ENCODE assay signal across 33 mouse cellular contexts in genomic region chr8:120333681-120334080, GRCm38 (mm10).
DNase-seq lines count a peak whose midpoint lies in the region; ATAC-seq lines count a peak whose summit lies in the region.
"Had no signal": no experiment of that assay in that cellular context is flagged by ENCODE, and none has a peak within 500 bp of the region (broad histone marks: within the 10 kb centered on the region; RNA-seq: fewer than 3 reads in every experiment).

No protein-coding gene starts in this region.

- peaks cover 33% of the 10 kb centered on the region; the same call in 1 of the 2 replicates for H3K27me3 ChIP-seq in forebrain, embryonic 12.5 days
- peaks cover 2% of the 10 kb centered on the region for H3K27me3 ChIP-seq in forebrain, embryonic 11.5 days (ENCODE audit: control insufficient read depth, insufficient read depth, low read length)
- no peaks in the 10 kb centered on the region for H3K27me3 ChIP-seq in megakaryocyte, embryonic 14.5 days (replicated peaks)
- H3K27me3 ChIP-seq: embryonic facial prominence, embryonic 15.5 days; limb, embryonic 15.5 days; neural tube, embryonic 12.5 days; Patski had no signal

- 85% methylated on average over 4 of the region's 4 CpGs for WGBS in forebrain, embryonic 12.5 days
- WGBS in forebrain, embryonic 11.5 days: 85% methylated on average over 4 of the region's 4 CpGs

- ATAC-seq in forebrain, embryonic 12.5 days (ENCODE audit: low FRiP score): no peak
- ATAC-seq in forebrain, embryonic 11.5 days (replicated peaks; ENCODE audit: low FRiP score): no peak
- ATAC-seq in megakaryocyte, adult 5-6 weeks (ENCODE audit: poor library complexity, severe bottlenecking): no peak
- ATAC-seq in inflammation-experienced regulatory T-cells, adult 6 months: no peak
- ATAC-seq: forebrain, embryonic 16.5 days; hindbrain, embryonic 16.5 days; intestine, embryonic 16.5 days; lung, postnatal 0 days; Patski had no signal

- no peak for DNase-seq in forebrain, embryonic 11.5 days (ENCODE audit: low spot score)
- DNase-seq in R1 (ENCODE audit: low read depth, low spot score): peak; percentile 59
- no peak for DNase-seq in adrenal gland, postnatal 10 days
- DNase-seq: adrenal gland, adult 2 months; cerebellum, adult 2 months; cerebellum, postnatal 25 days; gastrocnemius, adult 2 months; heart, adult 2 months; heart, postnatal 14 days; kidney, adult 8-10 months; kidney, postnatal 4 days; layer of hippocampus, postnatal 36 days; left cerebral cortex, postnatal 4 days; lung, adult 18-20 months; right cerebral cortex, adult 18-20 months; spleen, adult 18-20 months; thymus, postnatal 25 days had no signal

- no peaks in the 10 kb centered on the region for H3K9me3 ChIP-seq in forebrain, embryonic 12.5 days
- H3K9me3 ChIP-seq in forebrain, embryonic 11.5 days (ENCODE audit: control insufficient read depth, low read length): peaks cover 1% of the 10 kb centered on the region; the same call in 1 of the 2 replicates
- H3K9me3 ChIP-seq in megakaryocyte, embryonic 14.5 days: peaks cover 4% of the 10 kb centered on the region
- H3K9me3 ChIP-seq: embryonic facial prominence, embryonic 10.5 days; embryonic facial prominence, embryonic 15.5 days; limb, embryonic 15.5 days; neural tube, embryonic 12.5 days had no signal

- peaks cover 63% of the 10 kb centered on the region for H3K4me1 ChIP-seq in forebrain, embryonic 12.5 days
- H3K4me1 ChIP-seq in forebrain, embryonic 11.5 days (replicated peaks; ENCODE audit: control insufficient read depth, insufficient read depth, low read length): peaks cover 36% of the 10 kb centered on the region
- peaks cover 100% of the 10 kb centered on the region for H3K4me1 ChIP-seq in megakaryocyte, embryonic 14.5 days

- no peak overlapping the region for H3K4me2 ChIP-seq in forebrain, embryonic 12.5 days
- no peak overlapping the region for H3K4me2 ChIP-seq in forebrain, embryonic 11.5 days (ENCODE audit: low read depth, low read length, severe bottlenecking)
- H3K4me2 ChIP-seq: embryonic facial prominence, embryonic 15.5 days; limb, embryonic 15.5 days; midbrain, embryonic 11.5 days; neural tube, embryonic 12.5 days had no signal

- H3K9ac ChIP-seq in forebrain, embryonic 12.5 days: no peak overlapping the region
- H3K9ac ChIP-seq in forebrain, embryonic 11.5 days (ENCODE audit: low read length): no peak overlapping the region
- H3K9ac ChIP-seq: embryonic facial prominence, embryonic 15.5 days; limb, embryonic 15.5 days; neural tube, embryonic 12.5 days had no signal

- H3K4me3 ChIP-seq in forebrain, embryonic 12.5 days (replicated peaks): no peak overlapping the region
- no peak overlapping the region for H3K4me3 ChIP-seq in forebrain, embryonic 11.5 days (ENCODE audit: low read depth, low read length)
- H3K4me3 ChIP-seq in megakaryocyte, embryonic 14.5 days (replicated peaks): peak overlapping the region; percentile 92
- H3K4me3 ChIP-seq: embryonic facial prominence, embryonic 10.5 days; embryonic facial prominence, embryonic 15.5 days; gastrocnemius, adult 2 months; heart, adult 2 months; limb, embryonic 15.5 days; myocyte; neural tube, embryonic 12.5 days had no signal

- H3K27ac ChIP-seq in forebrain, embryonic 12.5 days: 0 out of 2 replicates have a peak overlapping the region, but pooled peaks have one; percentile 27
- H3K27ac ChIP-seq in forebrain, embryonic 11.5 days (ENCODE audit: low read depth, low read length): no peak overlapping the region
- H3K27ac ChIP-seq: macrophage had no signal

- H3K36me3 ChIP-seq in forebrain, embryonic 12.5 days (replicated peaks): no peaks in the 10 kb centered on the region
- no peaks in the 10 kb centered on the region for H3K36me3 ChIP-seq in forebrain, embryonic 11.5 days (ENCODE audit: control insufficient read depth, insufficient read depth, low read length)
- H3K36me3 ChIP-seq in megakaryocyte, embryonic 14.5 days (replicated peaks; ENCODE audit: low read length): peaks cover 44% of the 10 kb centered on the region
- H3K36me3 ChIP-seq: embryonic facial prominence, embryonic 15.5 days; limb, embryonic 15.5 days; neural tube, embryonic 12.5 days had no signal
